Mouse (Mus musculus): ENCODE results near the gene Frs2.

DNA sequence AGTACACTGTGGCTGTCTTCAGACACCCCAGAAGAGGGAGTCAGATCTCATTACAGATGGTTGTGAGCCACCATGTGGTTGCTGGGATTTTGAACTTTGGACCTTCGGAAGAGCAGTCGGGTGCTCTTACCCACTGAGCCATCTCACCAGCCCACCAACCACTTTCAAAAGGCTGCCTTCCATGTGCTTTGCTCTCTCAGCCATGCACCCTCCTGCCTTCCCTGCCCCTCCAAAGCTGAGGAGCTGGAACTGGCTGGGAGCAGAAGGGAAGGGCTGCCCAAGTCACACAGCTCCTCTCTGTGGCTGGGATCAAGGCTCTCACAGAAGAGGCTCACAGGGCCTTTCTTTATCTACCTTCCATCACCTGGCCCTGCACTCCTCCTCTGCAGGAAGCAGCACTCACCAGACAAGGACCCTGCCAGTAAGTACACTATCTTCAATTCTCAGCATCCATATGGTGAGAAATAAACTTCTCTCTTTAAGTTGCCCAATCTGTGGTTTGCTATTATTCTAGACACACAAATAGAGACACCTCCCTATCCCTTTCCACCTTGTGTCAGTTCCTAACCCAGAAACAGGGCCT, 51.1 kb downstream of the Frs2 start:
- no peak for TF ChIP-seq CTCF (IDR thresholded peaks at IDR 0.05; ENCODE audit: low read depth, low read length)
- no peak for TF ChIP-seq POLR2A (IDR thresholded peaks at IDR 0.05; ENCODE audit: extremely low read depth, insufficient read depth, low read length)
